Mouse (Mus musculus): ENCODE measurements around the gene Txndc11. TPM values are rescaled to one million over a fixed set of nuclear protein-coding genes. Genes with fewer than 3 reads are reported as not detected.
A peak's percentile ranks its signal among the peaks of the same experiment; 100 is the strongest.

The Txndc11 gene
- total RNA-seq, 2 experiments from 2014 or later = 37.9 to 51.8 TPM

Small RNAs within 50 kb of the gene (microRNA-seq; reads per million reads assigned to microRNA genes)
- gene Gm23935 = 18.2 reads per million, percentile 31 among the genes with 10 or more reads in this experiment

Other genes with a start within 250 kb of the Txndc11 start
- gene Snn, start 73.7 kb downstream of the Txndc11 start, total RNA-seq (2021) = 10 to 100 TPM; 13.8 to 14.4 TPM
- 10 to 100 TPM; 47.4 to 51.1 TPM for gene Litaf, start 68.5 kb downstream of the Txndc11 start, total RNA-seq (2021)
- gene Zc3h7a, start 41.7 kb upstream of the Txndc11 start, total RNA-seq (2021) = 10 to 100 TPM; 67.0 to 75.5 TPM
- 10 to 100 TPM; 79.0 to 82.0 TPM for gene Rsl1d1, start 68.7 kb upstream of the Txndc11 start, total RNA-seq (2021)
- gene Gspt1, start 119.7 kb upstream of the Txndc11 start, total RNA-seq (2021) = 100 to 1,000 TPM; 132 to 133 TPM
- not detected for gene Tnfrsf17, start 179.2 kb upstream of the Txndc11 start, total RNA-seq (2021)
- gene Snx29, start 188.3 kb upstream of the Txndc11 start, total RNA-seq (2021) = 10 to 100 TPM; 16.7 to 20.1 TPM

Measured in adrenal gland, postnatal 36 days (tissue).